Mouse (Mus musculus) neural tube, embryonic 10.5 days (tissue): ENCODE data around the gene Atoh8.

Source experiments
- DNase-seq: peaks from one replicate; pipeline ENCODE4 v3.0.0-alpha.2; 2017; ENCODE audit warnings: low spot score; ENCODE audit errors: extremely low spot score

Gene Atoh8

GRCm38 (mm10) chr6:72158966-72159764 lies 76.2 kb downstream of the Atoh8 start:
- no peak for DNase-seq
